Mouse (Mus musculus): ENCODE results near the gene Sigmar1.
A peak's percentile ranks its signal among the peaks of the same experiment; 100 is the strongest.
"Not testable (repeated sequence)": the region's sequence is repeated elsewhere in the genome, so short reads cannot be mapped to it uniquely, and the experiment has no call there.

The Sigmar1 gene

DNA sequence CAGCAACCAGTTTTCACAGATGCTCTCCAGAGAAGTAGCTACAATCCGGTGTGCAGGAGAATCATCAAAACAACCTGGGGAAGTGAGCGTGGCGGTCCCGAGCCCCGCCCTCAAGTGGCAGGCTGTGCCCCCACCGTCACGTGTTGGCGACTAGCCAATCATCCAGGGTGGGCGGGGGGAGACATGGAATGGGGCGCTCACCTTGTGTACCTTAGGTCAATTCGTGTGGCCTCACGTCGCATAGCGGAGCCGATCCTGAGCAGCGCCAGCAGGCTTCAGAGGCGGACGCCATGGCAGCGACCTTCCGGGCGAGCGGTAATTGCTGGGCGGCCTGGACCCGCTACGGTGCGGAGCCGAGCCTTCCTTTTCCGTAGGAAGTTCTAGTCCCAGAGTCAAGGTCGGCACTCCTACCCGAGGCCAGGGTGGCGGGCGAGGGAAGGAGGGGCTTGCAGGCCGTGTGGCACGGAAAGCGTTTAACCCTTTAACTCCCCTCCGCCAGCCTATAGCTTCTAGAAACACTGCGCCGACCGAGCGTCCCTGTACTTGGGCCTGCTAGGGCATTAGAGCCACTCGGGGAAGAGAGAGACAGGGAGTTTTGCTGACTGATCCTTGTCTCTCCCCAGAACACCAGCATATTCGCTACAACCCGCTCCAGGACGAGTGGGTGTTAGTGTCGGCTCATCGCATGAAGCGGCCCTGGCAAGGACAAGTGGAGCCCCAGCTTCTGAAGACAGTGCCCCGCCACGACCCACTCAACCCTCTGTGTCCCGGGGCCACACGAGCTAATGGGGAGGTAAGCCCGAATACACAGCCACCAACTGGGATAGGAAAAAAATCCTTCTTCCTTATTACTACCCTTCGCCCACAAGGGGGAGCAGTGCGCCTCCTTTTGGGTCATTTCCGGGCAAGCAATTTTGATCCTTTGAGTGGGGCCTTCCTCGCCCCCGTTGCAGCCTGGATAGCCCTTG lies at the start of gene Sigmar1:
Gene Sigmar1, minus strand, starts transcription at position 820 of the 968 bp plus-strand sequence.
- DNase-seq (ENCODE audit: low spot score in 2 of 2) = peak; percentile 82 to 89

- not testable (repeated sequence) for DNase-seq (ENCODE audit: low spot score in 2 of 2)
Observed at GRCm38 (mm10) chr4:41783197-41783596, 27.2 kb upstream of the Sigmar1 start.

- not testable (repeated sequence) for DNase-seq (ENCODE audit: low spot score in 2 of 2)
Observed at GRCm38 (mm10) chr4:41782711-41783110, 26.8 kb upstream of the Sigmar1 start.

DNA sequence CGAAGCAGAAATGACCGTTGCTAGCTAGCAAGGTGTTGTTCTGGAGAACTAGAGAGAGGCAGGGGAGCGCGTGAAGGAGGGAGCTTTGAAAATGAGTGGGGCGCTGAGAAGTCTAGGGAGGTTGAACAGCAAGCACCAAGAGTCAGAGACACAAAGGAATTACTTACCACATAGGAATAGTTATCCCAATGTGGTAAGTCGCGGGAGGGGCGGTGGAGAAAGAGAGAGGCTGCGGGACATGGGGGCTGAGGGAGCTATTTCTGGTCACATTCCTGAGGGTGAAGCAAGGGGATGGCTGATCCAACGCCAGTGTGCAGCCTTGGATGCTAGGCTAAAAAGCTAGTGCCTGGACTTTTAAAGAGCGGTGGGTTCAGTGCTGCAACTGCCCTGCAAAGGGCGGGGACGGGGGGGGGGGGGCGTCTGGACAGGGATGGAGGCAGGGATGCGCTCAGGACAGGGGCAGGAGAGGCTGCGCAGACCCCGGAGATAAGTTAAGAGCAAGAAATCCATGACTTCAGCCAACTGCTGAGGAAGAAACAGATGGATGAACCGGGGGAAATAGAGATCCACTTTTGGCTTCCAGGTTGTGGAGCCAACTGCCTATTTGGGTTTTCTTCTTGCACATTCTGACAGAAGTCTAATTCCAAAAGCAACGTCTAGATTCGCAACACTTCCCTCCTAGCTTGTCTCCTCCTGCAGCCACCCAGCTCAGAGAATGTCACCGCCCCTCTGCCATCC lies 26.0 kb upstream of the Sigmar1 start:
- not testable (repeated sequence) for DNase-seq (ENCODE audit: low spot score in 2 of 2)

- not testable (repeated sequence) for DNase-seq (ENCODE audit: low spot score in 2 of 2)
Observed at GRCm38 (mm10) chr4:41781271-41781670, 25.3 kb upstream of the Sigmar1 start.

GRCm38 (mm10) chr4:41775840-41776239 lies 19.9 kb upstream of the Sigmar1 start:
- not testable (repeated sequence) for DNase-seq (ENCODE audit: low spot score in 2 of 2)

- DNase-seq (ENCODE audit: low spot score in 2 of 2) = not testable (repeated sequence)
Observed at GRCm38 (mm10) chr4:41774506-41774905, 18.5 kb upstream of the Sigmar1 start.

DNA sequence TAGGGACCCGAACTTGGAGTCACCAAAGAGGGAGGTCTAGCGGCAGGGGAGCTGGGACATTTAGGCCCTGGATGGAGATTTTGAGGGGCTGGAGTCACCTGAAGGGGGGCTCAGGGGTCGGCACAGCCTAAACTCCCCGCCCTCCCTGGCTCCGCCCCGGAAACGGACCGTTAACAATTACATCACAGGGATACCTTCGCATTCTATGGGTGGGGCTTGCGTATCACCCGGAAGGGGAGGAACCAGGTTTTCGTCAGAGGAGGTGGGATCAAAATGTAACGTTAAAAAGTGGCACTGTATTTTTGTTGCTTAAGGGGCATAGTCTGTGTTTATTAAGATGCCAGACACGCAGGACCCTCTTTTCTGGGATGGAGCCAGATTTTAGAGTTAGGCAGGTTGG lies 18.0 kb upstream of the Sigmar1 start, which contains the start of gene Ccl27a:
Gene Ccl27a, minus strand, starts transcription at position 246 of the 400 bp plus-strand sequence.
- peak; percentile 67 to 75 for DNase-seq (ENCODE audit: low spot score in 2 of 2)

DNA sequence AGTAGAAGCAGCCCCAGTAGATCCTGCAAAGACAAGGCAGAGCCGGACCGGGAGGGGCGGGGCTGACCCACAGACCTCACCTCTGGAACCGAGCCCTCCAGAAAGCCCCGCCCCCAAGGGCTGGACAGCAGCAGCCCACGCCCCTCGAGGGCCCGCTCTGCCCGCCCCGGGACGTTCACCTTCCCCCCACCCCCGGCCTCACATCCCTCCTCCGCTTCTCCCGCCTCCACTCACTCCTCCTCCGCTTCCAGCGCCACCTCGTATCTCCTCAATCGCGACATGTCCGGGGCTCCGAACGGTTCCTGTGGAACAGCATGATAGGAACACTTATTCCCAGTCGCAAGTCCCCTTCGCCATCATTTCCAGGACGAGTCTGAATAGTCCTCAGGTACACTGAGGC lies 17.5 kb upstream of the Sigmar1 start:
- DNase-seq (ENCODE audit: low spot score in 2 of 2) = peak; percentile 71

DNA sequence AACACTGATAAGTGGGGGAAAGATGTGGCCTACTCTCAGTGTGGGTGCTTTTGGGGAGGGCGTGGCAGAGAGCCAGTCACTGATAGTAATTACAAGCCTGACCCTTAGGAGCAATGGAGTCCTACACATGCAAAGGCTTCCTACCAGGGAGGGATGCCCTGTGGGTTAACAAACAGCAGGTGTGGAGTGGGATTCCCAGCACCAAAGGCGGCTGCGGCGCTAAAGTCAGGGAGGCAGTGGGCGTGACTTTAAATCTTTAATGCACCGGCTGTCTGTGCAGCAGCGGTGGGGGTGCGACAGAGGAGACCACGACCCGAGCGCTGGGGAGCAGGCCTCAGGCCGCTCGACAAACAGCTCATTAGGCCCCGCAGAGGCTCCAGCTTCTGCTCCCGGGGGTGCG lies 17.0 kb upstream of the Sigmar1 start:
- not testable (repeated sequence) for DNase-seq (ENCODE audit: low spot score in 2 of 2)

- DNase-seq (ENCODE audit: low spot score in 2 of 2) = not testable (repeated sequence)
Observed at GRCm38 (mm10) chr4:41767301-41767700, 11.3 kb upstream of the Sigmar1 start.

- not testable (repeated sequence) for DNase-seq (ENCODE audit: low spot score in 2 of 2)
Observed at GRCm38 (mm10) chr4:41763176-41763575, 7.2 kb upstream of the Sigmar1 start.

GRCm38 (mm10) chr4:41762688-41763114 lies 6.7 kb upstream of the Sigmar1 start:
- DNase-seq (ENCODE audit: low spot score in 2 of 2) = not testable (repeated sequence)

DNA sequence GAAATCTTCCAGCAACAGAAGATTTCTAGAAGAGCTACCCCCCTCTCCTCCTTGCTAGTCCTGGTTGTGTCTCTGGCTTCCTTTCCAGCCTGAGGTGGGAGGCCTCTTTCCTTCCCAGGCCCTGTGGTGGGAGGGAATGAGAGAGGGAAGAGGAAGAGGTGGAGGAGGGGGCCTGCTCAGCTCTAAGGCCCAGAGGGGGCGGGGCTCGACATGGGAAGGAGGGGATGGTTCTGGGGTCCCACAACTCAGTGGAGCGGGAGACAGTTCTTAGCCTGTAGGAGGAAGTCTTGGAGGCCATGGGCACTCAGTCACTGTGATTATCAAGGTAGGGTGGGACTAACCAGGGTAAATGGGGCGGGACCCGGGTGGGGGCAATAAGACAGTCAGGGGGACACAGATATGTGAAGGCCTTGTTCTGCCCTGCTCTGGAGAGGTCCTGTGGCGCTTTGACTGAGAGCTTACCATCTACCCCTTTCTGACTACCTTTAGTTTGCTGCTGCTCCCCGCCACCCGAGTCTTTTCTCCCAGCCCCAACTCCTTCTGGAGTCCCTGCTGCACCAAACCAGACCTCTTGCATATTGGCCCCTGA lies 6.2 kb upstream of the Sigmar1 start:
- no peak for DNase-seq (ENCODE audit: low spot score in 2 of 2)

GRCm38 (mm10) chr4:41761680-41762079 lies 5.7 kb upstream of the Sigmar1 start:
- DNase-seq (ENCODE audit: low spot score in 2 of 2) = no peak

GRCm38 (mm10) chr4:41760911-41761310 lies 5.0 kb upstream of the Sigmar1 start:
- no peak for DNase-seq (ENCODE audit: low spot score in 2 of 2)

DNA sequence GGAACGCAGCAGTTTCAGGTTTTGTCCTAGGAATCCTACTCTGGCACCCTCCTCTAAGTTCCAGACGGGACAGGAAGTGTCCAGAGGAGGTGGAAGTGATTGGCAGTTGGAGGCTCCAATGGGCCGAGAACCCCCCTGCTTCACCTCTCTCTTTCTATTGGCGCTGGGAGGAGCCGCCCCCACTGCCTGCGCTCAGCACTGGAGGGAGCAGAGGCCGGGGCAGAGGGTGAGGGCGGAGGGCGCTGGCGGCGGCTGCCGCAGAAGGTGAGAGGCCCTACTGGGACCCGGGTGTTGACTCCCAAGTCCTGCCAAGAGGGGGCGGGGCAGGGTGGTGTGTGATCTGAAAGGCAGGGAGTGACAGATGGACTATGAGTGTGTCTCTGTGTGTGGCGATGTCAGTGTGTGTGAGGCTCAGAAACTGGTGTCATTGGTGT lies 4.3 kb upstream of the Sigmar1 start:
- DNase-seq (ENCODE audit: low spot score in 2 of 2) = peak; percentile 68 to 82

- DNase-seq (ENCODE audit: low spot score in 2 of 2) = no peak
Observed at GRCm38 (mm10) chr4:41759656-41760287, 3.8 kb upstream of the Sigmar1 start.

- no peak for DNase-seq (ENCODE audit: low spot score in 2 of 2)
Observed at GRCm38 (mm10) chr4:41759206-41759605, 3.2 kb upstream of the Sigmar1 start.

GRCm38 (mm10) chr4:41758701-41759100 lies 2.7 kb upstream of the Sigmar1 start:
- no peak for DNase-seq (ENCODE audit: low spot score in 2 of 2)

DNA sequence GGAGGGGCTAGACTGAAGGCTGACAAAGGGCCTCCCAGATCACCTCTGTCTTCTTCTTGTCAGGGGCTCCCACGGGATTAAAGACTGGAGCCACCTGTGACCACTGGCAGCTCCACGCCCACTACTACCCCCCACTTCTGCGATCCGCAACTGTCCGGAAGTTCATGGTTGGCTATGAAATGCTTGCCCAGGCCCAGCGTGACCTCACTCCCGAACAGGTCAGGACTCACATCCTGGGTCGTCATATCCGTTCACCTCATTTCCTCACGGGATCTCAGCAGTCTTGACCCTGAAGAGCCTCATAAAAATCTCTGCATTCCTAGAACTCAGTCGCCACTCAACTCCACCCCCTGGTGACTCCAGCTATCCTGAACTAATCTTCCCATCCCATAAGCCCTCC lies 2.1 kb upstream of the Sigmar1 start:
- DNase-seq (ENCODE audit: low spot score in 2 of 2) = no peak
